Mouse (Mus musculus) hindbrain, embryonic 13.5 days (tissue): ENCODE results near the gene Cxcr4. TPM values are rescaled to one million over a fixed set of nuclear protein-coding genes. Genes with fewer than 3 reads are reported as not detected.

Experiments used
- ATAC-seq: fragments of 200-750 bp; cut with Nextera tagmentation; 2 replicates; pipeline ENCODE4 v1.8.0; 2017; ENCODE audit warnings: moderate TSS enrichment; ENCODE audit not compliant: low FRiP score
- H3K27ac ChIP-seq: fragments of 300-500 bp; sonication (generic); 2 replicates; pipeline ENCODE4 v1.5.1; 2015; ENCODE audit warnings: inconsistent platforms, mild to moderate bottlenecking, moderate library complexity
- H3K27me3 ChIP-seq: fragments of 300-500 bp; sonication (generic); 2 replicates; pipeline ENCODE4 v1.6.1; 2015; ENCODE audit warnings: mild to moderate bottlenecking, inconsistent platforms
- H3K36me3 ChIP-seq: fragments of 300-500 bp; sonication (generic); 2 replicates; pipeline ENCODE4 v1.6.1; 2015; ENCODE audit warnings: mild to moderate bottlenecking, inconsistent platforms
- H3K4me1 ChIP-seq: fragments of 300-500 bp; sonication (generic); replicated peaks from 2 replicates; pipeline ENCODE4 v1.6.1; 2015; ENCODE audit warnings: inconsistent platforms
- H3K4me2 ChIP-seq: fragments of 300-500 bp; sonication (generic); 2 replicates; pipeline ENCODE4 v1.6.1; 2015; ENCODE audit warnings: inconsistent platforms, mild to moderate bottlenecking, moderate library complexity
- H3K4me3 ChIP-seq: fragments of 300-500 bp; sonication (generic); 2 replicates; pipeline ENCODE4 v1.5.1; 2015; ENCODE audit warnings: mild to moderate bottlenecking, inconsistent platforms
- H3K9ac ChIP-seq: fragments of 300-500 bp; sonication (generic); 2 replicates; pipeline ENCODE4 v1.6.1; 2015; ENCODE audit warnings: mild to moderate bottlenecking, inconsistent platforms
- H3K9me3 ChIP-seq: fragments of 300-500 bp; sonication (generic); 2 replicates; pipeline ENCODE4 v1.6.1; 2016; ENCODE audit warnings: inconsistent platforms
- WGBS: fragments of 180-500 bp; shearing (Covaris S2); methylation state at CpG from one replicate; pipeline ENCODE4 v1.1.7; 2015; 5-methylcytosine and 5-hydroxymethylcytosine counted together
- polyA plus RNA-seq: library from polyadenylated mRNA; unstranded; fragments of >200 nt; fragmentation: Nextera tagmentation; extraction: Ambion mirVana; gene quantifications from 2 replicates; pipeline ENCODE4 v1.2.1, GENCODE M21; 2015

Gene Cxcr4
- polyA plus RNA-seq, 1 experiment from 2014 or later: 15.5 TPM

- Histone ChIP-seq H3K9ac (no peak overlapping the region), H3K9me3 (no peaks in the 10 kb centered on the region), H3K4me3 (no peak overlapping the region), H3K4me1 (no peaks in the 10 kb centered on the region), H3K4me2 (no peak overlapping the region), H3K27ac (no peak overlapping the region), H3K36me3 (no peaks in the 10 kb centered on the region), H3K27me3 (no peaks in the 10 kb centered on the region)
- no peak for ATAC-seq
- 81% methylated on average over 2 of the region's 2 CpGs for WGBS
Measured at GRCm38 (mm10) chr1:128615459-128615806, 23.3 kb upstream of the Cxcr4 start.

DNA sequence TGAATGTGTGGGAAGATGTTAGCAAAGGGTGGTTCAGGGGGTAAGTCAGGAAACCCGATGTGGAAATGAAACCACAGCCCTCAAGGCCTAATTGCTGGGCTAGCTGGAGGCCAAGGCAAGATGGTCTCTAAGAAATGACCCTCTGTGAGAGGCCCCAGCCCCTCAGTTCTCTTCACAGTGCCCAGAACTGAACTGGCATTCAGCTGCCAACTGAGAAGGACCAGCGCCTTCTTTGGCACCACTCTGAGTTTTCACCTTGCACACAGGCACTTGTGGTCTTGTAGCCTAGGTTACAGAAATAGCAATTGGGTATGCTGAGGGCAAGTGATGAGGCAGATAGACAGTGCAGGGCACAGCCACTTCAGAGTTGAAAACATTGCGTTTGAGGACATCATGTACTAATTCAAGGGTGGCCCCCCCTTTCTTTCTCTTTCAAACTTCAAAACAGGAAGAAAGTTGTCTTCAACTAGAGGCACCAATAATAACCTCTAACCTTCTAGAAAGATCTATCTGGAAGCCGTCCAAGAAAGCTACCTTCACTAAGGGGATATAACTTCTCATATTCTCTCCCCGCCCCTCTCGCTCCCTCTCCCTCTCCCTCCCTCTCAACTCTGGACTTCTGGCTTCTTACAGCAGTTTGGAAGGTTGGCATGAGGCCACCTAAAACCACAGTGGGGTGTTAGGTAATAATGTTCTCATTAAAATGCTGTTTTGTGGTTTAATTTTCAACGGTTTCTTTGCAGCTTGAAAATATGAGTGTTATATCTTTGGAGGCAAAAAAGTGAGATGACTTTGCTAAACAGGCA is 22.8 kb upstream of the Cxcr4 start:
- no peak overlapping the region for H3K4me2 ChIP-seq

DNA sequence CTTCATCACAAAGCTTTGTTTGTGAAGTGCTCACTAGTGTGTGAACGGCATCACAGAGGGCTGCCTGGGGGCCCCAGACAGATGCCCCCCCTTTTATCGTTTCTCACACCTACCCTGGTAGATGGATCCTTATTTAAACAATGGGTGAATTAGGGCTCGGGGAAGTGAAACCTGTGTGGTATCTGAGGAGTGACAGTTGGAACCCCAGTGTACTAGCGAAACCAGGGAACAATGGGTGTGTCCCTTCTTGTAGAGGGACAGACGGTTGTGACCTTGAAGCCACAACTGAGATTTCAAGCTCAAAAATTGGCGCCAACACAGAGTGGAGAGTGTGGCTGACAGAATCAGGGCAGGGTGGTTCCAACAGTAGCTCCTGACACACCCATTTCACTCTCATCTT is 16.0 kb upstream of the Cxcr4 start:
- Histone ChIP-seq H3K36me3 (no peaks in the 10 kb centered on the region), H3K4me2 (no peak overlapping the region), H3K9ac (no peak overlapping the region), H3K4me3 (no peak overlapping the region), H3K27me3 (no peaks in the 10 kb centered on the region), H3K27ac (no peak overlapping the region), H3K4me1 (no peaks in the 10 kb centered on the region), H3K9me3 (no peaks in the 10 kb centered on the region)
- ATAC-seq: no peak
- 77% methylated on average over 6 of the region's 6 CpGs for WGBS

More for the DNA sequence above, 22.8 kb upstream of the Cxcr4 start:
- H3K4me1 ChIP-seq: no peaks in the 10 kb centered on the region
- H3K4me3 ChIP-seq: no peak overlapping the region
- no peak overlapping the region for H3K27ac ChIP-seq
- 85% methylated on average over 7 of the region's 7 CpGs for WGBS
- H3K27me3 ChIP-seq: no peaks in the 10 kb centered on the region
- no peak for ATAC-seq
- H3K9ac ChIP-seq: no peak overlapping the region
- H3K36me3 ChIP-seq: no peaks in the 10 kb centered on the region
- no peaks in the 10 kb centered on the region for H3K9me3 ChIP-seq

- no peak overlapping the region for H3K4me2 ChIP-seq
- no peaks in the 10 kb centered on the region for H3K4me1 ChIP-seq
- H3K9ac ChIP-seq: no peak overlapping the region
- H3K27me3 ChIP-seq: no peaks in the 10 kb centered on the region
- 75% methylated on average over 3 of the region's 3 CpGs for WGBS
- no peak overlapping the region for H3K27ac ChIP-seq
- no peaks in the 10 kb centered on the region for H3K36me3 ChIP-seq
- no peaks in the 10 kb centered on the region for H3K9me3 ChIP-seq
- no peak for ATAC-seq
- H3K4me3 ChIP-seq: no peak overlapping the region
Measured at GRCm38 (mm10) chr1:128607423-128607822, 15.3 kb upstream of the Cxcr4 start.

- H3K4me1 ChIP-seq: no peaks in the 10 kb centered on the region
- H3K4me3 ChIP-seq: no peak overlapping the region
- no peak overlapping the region for H3K4me2 ChIP-seq
- H3K36me3 ChIP-seq: no peaks in the 10 kb centered on the region
- ATAC-seq: no peak
- 73% methylated on average over 1 of the region's 1 CpGs for WGBS
- H3K9ac ChIP-seq: no peak overlapping the region
- H3K9me3 ChIP-seq: no peaks in the 10 kb centered on the region
- no peak overlapping the region for H3K27ac ChIP-seq
- H3K27me3 ChIP-seq: no peaks in the 10 kb centered on the region
Measured at GRCm38 (mm10) chr1:128605794-128606193, 13.7 kb upstream of the Cxcr4 start.

DNA sequence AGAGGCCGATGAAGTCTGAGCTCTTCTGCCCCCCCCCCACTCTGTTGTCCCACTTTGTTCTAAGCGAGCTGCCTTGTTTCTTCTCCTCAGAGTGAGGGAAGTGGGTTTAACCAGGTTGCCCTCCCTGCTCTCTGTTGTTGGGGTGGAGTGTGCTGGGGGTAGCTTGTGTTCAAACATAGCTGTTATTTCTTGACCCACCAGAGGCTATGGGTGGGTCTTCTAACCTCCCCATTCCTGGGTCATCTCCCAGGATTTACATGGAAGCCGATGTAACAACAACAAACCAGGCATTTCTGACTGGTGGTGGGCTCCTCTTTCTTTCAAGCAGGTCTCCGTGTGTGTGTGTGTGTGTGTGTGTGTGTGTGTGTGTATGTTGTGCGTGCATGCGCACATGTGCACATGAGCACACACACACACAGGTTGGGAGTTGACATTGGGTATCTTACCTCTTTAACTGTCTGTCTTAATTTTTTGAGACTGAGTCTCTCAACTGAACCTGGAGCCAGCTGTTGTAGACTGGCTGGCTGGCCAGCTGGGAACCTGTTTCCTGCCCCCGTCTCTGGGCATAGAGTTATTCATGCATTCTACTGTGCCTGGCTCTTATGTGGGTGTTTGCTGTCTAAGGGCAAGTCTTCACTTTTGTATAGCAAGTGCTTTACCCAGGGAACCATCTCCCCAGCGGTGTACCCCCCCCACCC is 10.7 kb upstream of the Cxcr4 start:
- Histone ChIP-seq H3K27me3 (no peaks in the 10 kb centered on the region), H3K27ac (no peak overlapping the region), H3K4me2 (no peak overlapping the region), H3K9ac (no peak overlapping the region), H3K4me1 (no peaks in the 10 kb centered on the region), H3K36me3 (no peaks in the 10 kb centered on the region), H3K4me3 (no peak overlapping the region), H3K9me3 (no peaks in the 10 kb centered on the region)
- ATAC-seq: no peak
- 83% methylated on average over 8 of the region's 8 CpGs for WGBS

DNA sequence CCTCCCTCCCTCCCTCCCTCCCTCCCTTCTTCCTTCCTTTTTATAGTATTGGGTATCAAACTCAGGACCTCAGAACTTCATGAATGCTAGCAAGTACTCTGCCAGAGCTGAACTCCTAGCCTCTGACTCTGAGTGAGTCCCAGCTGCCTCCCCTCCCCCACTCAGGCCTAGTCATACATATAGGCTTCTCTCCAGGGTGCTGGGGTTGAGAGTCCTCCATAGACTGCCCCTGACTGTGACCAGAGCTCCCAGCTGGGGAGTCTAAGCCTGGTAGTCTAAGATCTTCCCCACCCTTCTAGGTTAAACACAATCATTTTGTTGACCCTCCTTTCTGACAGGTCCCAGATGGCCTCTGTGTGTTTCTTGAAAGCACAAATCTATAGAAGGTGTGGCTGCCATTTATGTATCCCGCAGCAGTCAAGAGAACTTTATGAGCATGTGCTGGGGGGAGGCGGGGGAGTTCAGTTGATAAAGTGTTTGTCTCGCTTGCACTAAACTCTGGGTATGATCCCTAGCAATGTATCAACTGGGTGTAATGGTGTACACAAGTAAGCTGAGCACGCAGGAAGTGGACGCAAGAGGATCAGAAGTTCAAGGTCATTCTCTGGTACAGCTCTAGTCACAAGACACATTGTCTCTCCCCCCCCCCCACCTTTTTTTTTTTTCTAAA is 10.1 kb upstream of the Cxcr4 start:
- Histone ChIP-seq H3K36me3 (no peaks in the 10 kb centered on the region), H3K4me1 (0 out of 2 replicates have a peak, but pooled peaks cover 2% of the 10 kb centered on the region), H3K27ac (no peak overlapping the region), H3K4me2 (no peak overlapping the region), H3K4me3 (no peak overlapping the region), H3K27me3 (0 out of 2 replicates have a peak, but pooled peaks cover 3% of the 10 kb centered on the region), H3K9me3 (no peaks in the 10 kb centered on the region), H3K9ac (no peak overlapping the region)
- WGBS: 82% methylated on average over 5 of the region's 5 CpGs
- no peak for ATAC-seq

- Histone ChIP-seq H3K36me3 (no peaks in the 10 kb centered on the region), H3K27me3 (0 out of 2 replicates have a peak, but pooled peaks cover 3% of the 10 kb centered on the region), H3K27ac (no peak overlapping the region), H3K4me1 (0 out of 2 replicates have a peak, but pooled peaks cover 5% of the 10 kb centered on the region), H3K9me3 (no peaks in the 10 kb centered on the region), H3K9ac (no peak overlapping the region), H3K4me3 (no peak overlapping the region), H3K4me2 (no peak overlapping the region)
- no peak for ATAC-seq
- 73% methylated on average over 5 of the region's 5 CpGs for WGBS
Measured at GRCm38 (mm10) chr1:128601307-128601706, 9.2 kb upstream of the Cxcr4 start.

DNA sequence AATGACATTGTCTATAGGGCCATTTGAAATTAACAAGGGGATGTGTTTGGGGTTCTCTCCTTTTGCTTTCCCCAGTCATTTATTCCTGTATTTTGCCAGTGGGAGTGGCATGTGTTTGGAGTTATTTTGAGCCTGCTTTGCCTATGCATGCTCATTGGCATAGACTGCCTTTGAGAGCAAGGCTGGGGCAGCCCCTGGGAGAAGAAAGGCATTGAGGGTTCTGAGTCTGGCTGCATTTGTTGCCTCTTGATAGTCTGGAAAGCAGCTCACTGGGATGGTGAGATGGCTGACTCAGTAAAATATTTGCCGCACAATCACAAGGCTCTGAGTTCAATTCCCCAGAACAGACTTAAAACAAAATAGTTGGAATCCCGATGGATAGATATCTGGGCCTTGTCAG is 8.5 kb upstream of the Cxcr4 start:
- Histone ChIP-seq H3K9me3 (no peaks in the 10 kb centered on the region), H3K27ac (no peak overlapping the region), H3K4me3 (no peak overlapping the region), H3K9ac (no peak overlapping the region), H3K4me1 (peaks cover 12% of the 10 kb centered on the region), H3K4me2 (no peak overlapping the region), H3K27me3 (0 out of 2 replicates have a peak, but pooled peaks cover 3% of the 10 kb centered on the region), H3K36me3 (no peaks in the 10 kb centered on the region)
- WGBS: 97% methylated on average over 2 of the region's 2 CpGs
- no peak for ATAC-seq

GRCm38 (mm10) chr1:128597209-128597782 is 5.2 kb upstream of the Cxcr4 start:
- H3K4me3 ChIP-seq: no peak overlapping the region
- H3K9me3 ChIP-seq: no peaks in the 10 kb centered on the region
- 67% methylated on average over 15 of the region's 15 CpGs for WGBS

GRCm38 (mm10) chr1:128595528-128595927 is 3.4 kb upstream of the Cxcr4 start:
- no peak overlapping the region for H3K9ac ChIP-seq
- H3K27ac ChIP-seq: no peak overlapping the region
- 0 out of 2 replicates have a peak overlapping the region, but pooled peaks have one; percentile 6 for H3K4me2 ChIP-seq
- H3K4me1 ChIP-seq: peaks cover 58% of the 10 kb centered on the region
- H3K9me3 ChIP-seq: no peaks in the 10 kb centered on the region
- no peak overlapping the region for H3K4me3 ChIP-seq
- 14% methylated on average over 6 of the region's 6 CpGs for WGBS
- ATAC-seq: no peak
- H3K27me3 ChIP-seq: 0 out of 2 replicates have a peak, but pooled peaks cover 6% of the 10 kb centered on the region
- H3K36me3 ChIP-seq: no peaks in the 10 kb centered on the region

More at GRCm38 (mm10) chr1:128597209-128597782, 5.2 kb upstream of the Cxcr4 start:
- Histone ChIP-seq H3K27me3 (0 out of 2 replicates have a peak, but pooled peaks cover 6% of the 10 kb centered on the region), H3K9ac (no peak overlapping the region), H3K36me3 (no peaks in the 10 kb centered on the region), H3K4me1 (peaks cover 44% of the 10 kb centered on the region), H3K27ac (no peak overlapping the region), H3K4me2 (no peak overlapping the region)
- no peak for ATAC-seq

- Histone ChIP-seq H3K4me1 (peaks cover 59% of the 10 kb centered on the region), H3K36me3 (no peaks in the 10 kb centered on the region), H3K9ac (no peak overlapping the region; the same call in 1 of the 2 replicates), H3K27me3 (0 out of 2 replicates have a peak, but pooled peaks cover 6% of the 10 kb centered on the region), H3K9me3 (no peaks in the 10 kb centered on the region), H3K4me2 (no peak overlapping the region; the same call in 1 of the 2 replicates), H3K4me3 (no peak overlapping the region), H3K27ac (no peak overlapping the region)
- ATAC-seq: no peak
- 37% methylated on average over 3 of the region's 3 CpGs for WGBS
Measured at GRCm38 (mm10) chr1:128595105-128595420, 3.0 kb upstream of the Cxcr4 start.
